Mouse (Mus musculus) c-Kit-positive CD71-positive TER-119-negative erythroid progenitor cells, embryonic 14.5 days (primary cell): ENCODE results near the gene Carnmt1.

Experiments
- DNase-seq: peaks from one replicate; pipeline ENCODE4 v3.0.0-alpha.2; 2013; ENCODE audit warnings: low read depth

Carnmt1 gene

GRCm38 (mm10) chr19:18670608-18671007 is at the start of gene Carnmt1:
TSS of gene Carnmt1 (plus strand) at chr19:18670764.
- DNase-seq = peak; percentile 96

DNA sequence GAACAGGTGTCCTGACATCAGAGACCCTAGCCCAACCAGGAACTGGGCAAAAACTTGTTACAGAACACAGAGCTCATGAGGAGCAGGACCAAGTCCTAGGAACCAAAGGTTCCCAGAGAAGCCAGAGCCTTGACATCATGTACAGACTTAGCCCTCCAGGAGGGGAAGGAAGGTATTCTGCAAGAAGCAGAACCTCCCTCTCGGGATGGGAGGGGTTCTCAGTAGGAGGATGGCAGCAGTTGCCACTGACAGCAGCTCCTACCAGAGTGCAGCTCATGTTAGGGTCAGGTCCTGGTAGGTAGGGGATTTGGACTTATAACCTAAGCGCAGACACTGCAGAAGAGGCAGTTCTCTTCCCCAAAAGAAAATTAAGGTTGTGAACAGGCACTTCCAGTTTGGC is 46.7 kb upstream of the Carnmt1 start:
- DNase-seq = no peak

- DNase-seq = no peak
Observed at GRCm38 (mm10) chr19:18629589-18629988, 41.0 kb upstream of the Carnmt1 start.

- DNase-seq = no peak
Observed at GRCm38 (mm10) chr19:18630221-18631119, 40.1 kb upstream of the Carnmt1 start.

- DNase-seq = no peak
Observed at GRCm38 (mm10) chr19:18631161-18631643, 39.4 kb upstream of the Carnmt1 start.

GRCm38 (mm10) chr19:18631644-18632219 is 38.8 kb upstream of the Carnmt1 start, which contains the start of the genes Ostf1 and Nmrk1:
TSS of gene Ostf1 (minus strand) at chr19:18631823.
TSS of gene Nmrk1 (plus strand) at chr19:18631950.
- DNase-seq = peak; percentile 89

DNA sequence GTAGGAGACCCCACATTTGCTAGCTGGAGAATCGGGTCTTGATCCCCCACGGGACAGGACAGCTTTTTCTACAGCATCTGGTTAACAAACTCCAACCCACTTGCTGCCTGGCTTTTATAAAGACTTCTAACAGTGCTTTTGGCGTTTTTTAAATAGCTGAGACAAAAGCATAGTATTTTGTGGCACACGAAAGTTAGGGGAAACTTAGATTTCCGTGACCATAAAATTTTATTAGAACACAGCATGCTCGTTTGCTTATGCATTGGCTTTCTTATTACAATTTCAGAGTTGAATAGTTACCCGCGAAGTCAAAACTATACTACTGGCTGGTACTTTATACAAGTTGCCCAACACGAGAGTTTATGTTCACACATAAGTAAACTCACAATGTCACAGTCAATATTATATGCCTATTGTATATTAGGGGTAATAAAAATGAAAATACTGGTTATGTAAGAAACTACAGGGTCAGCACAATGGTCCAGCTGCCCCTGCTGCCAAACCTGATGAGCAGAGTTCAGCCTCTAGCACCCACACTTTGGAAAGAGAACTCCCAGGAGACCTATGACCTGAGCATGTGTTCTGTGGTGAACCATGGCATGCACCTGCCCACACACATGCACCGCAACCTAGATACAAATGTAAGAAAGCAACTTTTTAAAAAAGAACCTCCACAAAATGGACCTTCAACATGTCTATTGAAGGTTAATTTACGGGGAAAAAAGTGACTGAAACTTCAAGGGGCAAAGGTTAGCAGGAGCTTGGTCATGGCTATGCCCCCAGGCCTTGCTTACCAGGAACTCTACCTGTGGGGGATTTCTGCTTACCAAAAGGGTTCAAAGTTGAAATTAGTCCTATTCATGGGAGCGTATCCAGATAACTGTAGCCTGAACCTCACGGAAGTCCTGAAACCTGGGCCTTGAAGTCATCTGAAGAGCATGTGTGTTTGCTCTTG is 38.1 kb upstream of the Carnmt1 start:
- no peak for DNase-seq

- DNase-seq = no peak
Observed at GRCm38 (mm10) chr19:18637954-18638353, 32.6 kb upstream of the Carnmt1 start.

GRCm38 (mm10) chr19:18638949-18639348 is 31.6 kb upstream of the Carnmt1 start:
- DNase-seq = no peak

DNA sequence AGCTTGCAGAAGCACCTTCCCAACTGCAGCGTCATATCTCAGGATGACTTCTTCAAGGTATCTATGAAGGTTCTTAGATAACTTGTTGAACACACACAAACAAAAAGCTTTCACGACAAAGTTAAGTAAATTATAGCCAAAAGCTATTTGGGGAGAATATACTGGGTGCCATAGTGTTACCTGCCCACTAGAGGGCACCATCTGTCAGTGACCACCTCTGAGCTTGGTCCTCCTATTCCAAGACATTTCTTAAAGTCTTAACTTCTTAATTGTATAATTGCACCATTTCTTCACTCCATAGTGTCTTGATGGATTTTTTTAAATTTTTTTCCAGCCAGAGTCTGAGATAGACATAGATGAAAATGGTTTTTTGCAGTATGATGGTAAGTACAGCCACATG is 31.0 kb upstream of the Carnmt1 start:
- DNase-seq = no peak

- DNase-seq = no peak
Observed at GRCm38 (mm10) chr19:18641001-18641400, 29.6 kb upstream of the Carnmt1 start.

GRCm38 (mm10) chr19:18643411-18643810 is 27.2 kb upstream of the Carnmt1 start:
- DNase-seq = no peak

DNA sequence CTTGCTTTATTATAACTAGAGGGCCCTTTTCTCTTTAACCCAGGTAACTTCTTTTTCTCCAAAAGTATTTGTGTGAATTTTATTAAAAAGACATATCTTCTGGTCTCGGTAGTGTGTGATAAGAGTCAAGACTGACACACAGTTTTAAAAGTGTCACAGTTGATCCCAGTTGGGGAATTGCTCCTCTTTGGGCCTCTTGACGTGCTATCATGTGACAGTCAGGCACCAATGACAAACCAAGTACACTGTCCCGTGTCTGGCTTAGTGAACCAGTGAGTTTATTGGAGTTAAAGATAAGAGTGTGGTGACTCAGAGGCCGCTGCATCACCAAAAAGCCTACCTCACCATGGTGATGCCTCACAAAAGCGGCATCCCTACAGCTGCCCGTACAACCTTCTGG is 26.5 kb upstream of the Carnmt1 start:
- DNase-seq = peak; percentile 77

DNA sequence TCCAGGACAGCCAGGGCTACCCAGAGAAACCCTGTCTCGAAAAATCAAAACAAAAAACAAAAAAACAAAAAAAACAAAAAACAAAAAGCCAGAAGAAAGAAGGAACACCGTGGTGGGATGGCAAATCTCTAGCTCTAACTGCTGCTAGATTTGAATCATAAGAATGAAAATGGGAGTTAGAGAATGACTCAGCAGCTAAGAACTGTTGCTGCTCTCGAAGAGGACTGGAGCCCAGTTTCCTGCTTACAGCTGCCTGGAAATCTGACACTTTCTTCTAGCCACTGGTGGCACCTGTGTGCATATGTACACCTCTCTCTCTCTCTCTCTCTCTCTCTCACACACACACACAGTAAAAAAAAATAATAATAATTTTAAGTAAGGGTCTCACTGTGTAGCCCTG is 24.2 kb upstream of the Carnmt1 start:
- no peak for DNase-seq

- DNase-seq = peak; percentile 73
Observed at GRCm38 (mm10) chr19:18646853-18647420, 23.6 kb upstream of the Carnmt1 start.

DNA sequence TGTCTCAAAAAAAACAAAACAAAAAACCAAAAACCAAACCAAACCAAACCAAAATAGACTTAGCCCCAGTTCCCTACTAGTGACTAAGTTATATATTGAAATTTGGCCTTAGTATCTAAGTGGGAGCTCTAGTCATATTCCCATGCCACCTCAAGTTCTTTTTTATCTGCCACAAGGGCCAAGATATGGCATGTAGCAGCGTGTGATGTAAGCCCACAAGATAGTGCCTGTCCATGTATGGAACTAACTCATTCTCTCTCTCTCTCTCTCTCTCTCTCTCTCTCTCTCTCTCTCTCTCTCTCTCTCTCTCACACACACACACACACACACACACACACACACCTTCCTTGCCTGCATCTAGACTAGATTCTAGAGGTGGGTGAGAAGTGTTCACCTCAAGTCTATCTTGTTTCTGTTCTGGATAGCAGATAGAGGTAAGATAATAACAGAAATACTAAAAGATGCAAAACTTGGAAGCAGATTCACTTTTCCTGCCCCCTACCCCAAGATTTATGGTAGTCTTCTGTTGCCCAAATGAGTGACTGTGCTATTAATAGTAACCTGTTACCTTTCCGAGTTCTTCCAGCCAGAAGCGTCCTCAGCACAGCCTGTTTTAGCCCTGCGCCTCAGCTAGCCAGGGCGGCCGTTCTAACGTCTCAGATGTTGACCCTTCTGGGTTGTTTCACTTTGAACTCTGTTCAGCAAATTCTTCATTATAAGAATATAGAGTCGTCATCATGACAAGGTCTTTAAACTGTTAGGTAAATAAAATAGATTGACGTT is 22.6 kb upstream of the Carnmt1 start:
- DNase-seq = no peak

DNA sequence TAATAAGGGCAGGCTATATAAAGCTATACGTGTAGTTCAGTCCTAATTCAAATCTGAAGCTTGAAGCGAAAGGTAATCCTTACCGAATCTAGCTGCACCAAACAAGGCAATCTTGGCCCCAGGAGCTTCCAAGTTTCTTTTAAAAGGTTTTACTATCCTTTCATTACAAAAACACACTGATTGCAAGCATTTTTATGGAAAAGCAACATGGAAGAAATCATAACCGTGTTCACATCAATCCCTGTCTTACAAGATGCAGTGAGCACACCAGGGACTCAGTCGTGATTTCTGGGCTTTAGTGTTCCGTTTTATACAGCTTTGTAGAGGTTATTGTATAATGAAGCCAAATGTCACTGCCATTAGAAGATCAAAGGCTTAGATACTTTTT is 22.0 kb upstream of the Carnmt1 start:
- no peak for DNase-seq

- DNase-seq = no peak
Observed at GRCm38 (mm10) chr19:18649955-18650354, 20.6 kb upstream of the Carnmt1 start.

DNA sequence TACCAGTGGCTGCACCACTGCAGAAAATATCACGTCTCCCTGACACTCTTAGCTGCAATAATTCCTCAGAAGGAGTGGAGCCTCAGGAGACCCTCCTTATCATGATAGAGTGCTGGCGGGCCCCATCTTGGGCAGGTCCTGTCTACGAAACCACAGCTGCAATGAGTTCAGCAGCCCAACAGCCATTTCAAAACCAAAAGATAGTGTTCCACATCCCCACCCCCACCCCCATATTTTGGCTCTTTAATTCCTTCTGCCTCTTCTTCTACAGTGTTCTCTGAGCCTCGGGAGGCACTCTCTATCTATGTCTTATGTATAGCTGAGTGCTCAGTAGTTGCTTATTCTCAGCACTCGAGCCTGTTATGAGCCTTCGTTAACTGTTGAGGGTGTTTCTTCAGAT is 20.1 kb upstream of the Carnmt1 start:
- no peak for DNase-seq

DNA sequence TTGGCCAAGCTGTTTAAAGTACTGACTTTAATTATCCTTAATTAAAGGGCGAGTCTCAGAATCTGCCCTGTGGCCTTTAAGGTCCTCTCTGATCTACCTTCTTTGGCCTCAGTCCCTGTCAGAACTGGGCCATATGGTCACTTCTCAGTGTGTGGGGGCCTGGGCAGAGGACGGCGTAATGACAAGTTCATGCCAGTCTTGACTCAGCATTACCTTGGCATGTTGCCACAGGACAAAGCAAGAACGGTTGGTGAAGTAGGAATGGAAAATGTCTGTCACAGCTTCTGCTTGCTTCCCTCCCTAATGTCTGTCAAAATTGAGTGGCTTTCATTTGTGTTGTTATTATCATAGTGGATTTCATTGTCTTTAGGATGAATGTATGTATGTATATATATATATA is 18.0 kb upstream of the Carnmt1 start:
- DNase-seq = no peak

DNA sequence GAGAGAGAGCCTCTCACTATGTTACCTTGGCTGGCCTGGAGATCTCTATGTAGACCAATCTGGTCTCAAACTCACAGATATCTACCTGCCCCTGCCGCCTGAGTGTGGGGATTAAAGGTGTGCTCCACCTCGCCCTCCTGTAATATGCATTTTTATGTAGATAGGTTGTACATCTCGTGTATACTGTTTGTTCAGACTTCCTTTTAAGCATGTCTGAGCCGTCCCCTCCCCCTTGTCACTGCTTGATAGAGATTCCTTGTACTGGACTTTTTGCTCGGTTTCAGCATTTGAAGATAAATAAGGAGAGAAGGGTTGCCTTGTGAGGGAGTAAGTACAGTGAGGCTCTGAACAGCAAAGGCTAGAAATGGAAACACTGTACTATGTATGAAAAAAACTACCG is 17.5 kb upstream of the Carnmt1 start:
- DNase-seq = no peak
